Mouse (Mus musculus) lung, embryonic 15.5 days (tissue): ENCODE results near the gene Klhl15. TPM values are rescaled to one million over a fixed set of nuclear protein-coding genes. Genes with fewer than 3 reads are reported as not detected.
"Not testable (repeated sequence)": the region's sequence is repeated elsewhere in the genome, so short reads cannot be mapped to it uniquely, and the experiment has no call there.

ENCODE experiments used
- ATAC-seq: fragments of 200-750 bp; cut with Nextera tagmentation; 2 replicates; pipeline ENCODE4 v1.8.0; 2017; ENCODE audit warnings: moderate number of reproducible peaks, borderline replicate concordance; ENCODE audit not compliant: low FRiP score, low TSS enrichment; ENCODE audit errors: extremely low read depth
- H3K27ac ChIP-seq: fragments of 300-500 bp; sonication (generic); 2 replicates; pipeline ENCODE4 v1.5.1; 2015; ENCODE audit warnings: moderate library complexity, mild to moderate bottlenecking, inconsistent platforms
- H3K27me3 ChIP-seq: fragments of 300-500 bp; sonication (generic); 2 replicates; pipeline ENCODE4 v1.6.1; 2015; ENCODE audit warnings: inconsistent platforms
- H3K36me3 ChIP-seq: fragments of 300-500 bp; sonication (generic); 2 replicates; pipeline ENCODE4 v1.6.1; 2015; ENCODE audit warnings: inconsistent platforms
- H3K4me1 ChIP-seq: fragments of 300-500 bp; sonication (generic); 2 replicates; pipeline ENCODE4 v1.6.1; 2015; ENCODE audit warnings: inconsistent platforms
- H3K4me2 ChIP-seq: fragments of 300-500 bp; sonication (generic); 2 replicates; pipeline ENCODE4 v1.6.1; 2015; ENCODE audit warnings: inconsistent platforms, mild to moderate bottlenecking, moderate library complexity
- H3K4me3 ChIP-seq: fragments of 300-500 bp; sonication (generic); 2 replicates; pipeline ENCODE4 v1.5.1; 2015; ENCODE audit warnings: mild to moderate bottlenecking, inconsistent platforms
- H3K9ac ChIP-seq: fragments of 300-500 bp; sonication (generic); 2 replicates; pipeline ENCODE4 v1.6.1; 2015; ENCODE audit warnings: inconsistent platforms
- H3K9me3 ChIP-seq: fragments of 300-500 bp; sonication (generic); 2 replicates; pipeline ENCODE4 v1.6.1; 2016; ENCODE audit warnings: inconsistent platforms
- WGBS: fragments of 180-500 bp; shearing (Covaris S2); methylation state at CpG from one replicate; pipeline ENCODE4 v1.1.7; 2015; 5-methylcytosine and 5-hydroxymethylcytosine counted together
- polyA plus RNA-seq: library from polyadenylated mRNA; unstranded; fragments of >200 nt; fragmentation: Nextera tagmentation; extraction: Ambion mirVana; gene quantifications from 2 replicates; pipeline ENCODE4 v1.2.1, GENCODE M21; 2015

The Klhl15 gene
- polyA plus RNA-seq = 7.6 and 7.7 TPM in 2 replicates

GRCm38 (mm10) chrX:94234532-94235189 is at the start of gene Klhl15:
TSS of gene Klhl15 (plus strand) at chrX:94234599.
- Histone ChIP-seq H3K9me3 (no peaks in the 10 kb centered on the region), H3K9ac (peak within 1 kb of the TSS; percentile 68), H3K27me3 (peaks cover 61% of the 10 kb centered on the region), H3K27ac (peak within 1 kb of the TSS; percentile 88), H3K4me2 (peak within 1 kb of the TSS; percentile 58), H3K36me3 (no peaks in the 10 kb centered on the region), H3K4me1 (no peaks in the 10 kb centered on the region), H3K4me3 (peak within 1 kb of the TSS; percentile 67)
- peak; percentile 99 for ATAC-seq
- 6% methylated on average over 49 of the region's 70 CpGs for WGBS

GRCm38 (mm10) chrX:94185156-94185555 is 49.2 kb upstream of the Klhl15 start:
- no peak overlapping the region for H3K27ac ChIP-seq
- H3K4me2 ChIP-seq = no peak overlapping the region
- no peaks in the 10 kb centered on the region for H3K9me3 ChIP-seq
- no peak overlapping the region for H3K9ac ChIP-seq
- 36% methylated on average over 1 of the region's 1 CpGs for whole genome bisulfite sequencing
- no peak for ATAC-seq
- no peak overlapping the region for H3K4me3 ChIP-seq
- H3K4me1 ChIP-seq = no peaks in the 10 kb centered on the region
- H3K27me3 ChIP-seq = peaks cover 17% of the 10 kb centered on the region; the same call in 1 of the 2 replicates
- H3K36me3 ChIP-seq = no peaks in the 10 kb centered on the region

GRCm38 (mm10) chrX:94193901-94194300 is 40.5 kb upstream of the Klhl15 start:
- H3K36me3 ChIP-seq = peaks cover 61% of the 10 kb centered on the region
- 57% methylated on average over 4 of the region's 4 CpGs for whole genome bisulfite sequencing
- not testable (repeated sequence) for H3K4me1 ChIP-seq, H3K9ac ChIP-seq, H3K27me3 ChIP-seq, H3K9me3 ChIP-seq, H3K4me2 ChIP-seq, H3K27ac ChIP-seq, ATAC-seq, H3K4me3 ChIP-seq

- peaks cover 80% of the 10 kb centered on the region for H3K36me3 ChIP-seq
- no peak for ATAC-seq
- no peak overlapping the region for H3K9ac ChIP-seq
- no peak overlapping the region for H3K4me2 ChIP-seq
- no peaks in the 10 kb centered on the region for H3K27me3 ChIP-seq
- H3K27ac ChIP-seq = no peak overlapping the region
- 85% methylated on average over 5 of the region's 5 CpGs for WGBS
- no peak overlapping the region for H3K4me3 ChIP-seq
- no peaks in the 10 kb centered on the region for H3K4me1 ChIP-seq
- no peaks in the 10 kb centered on the region for H3K9me3 ChIP-seq
Measured at GRCm38 (mm10) chrX:94197789-94198188, 36.6 kb upstream of the Klhl15 start.

- WGBS = under 1% methylated on average over 12 of the region's 12 CpGs
- Histone ChIP-seq H3K4me2 (peak overlapping the region; percentile 60), H3K9me3 (no peaks in the 10 kb centered on the region), H3K4me3 (peak overlapping the region; percentile 79), H3K4me1 (0 out of 2 replicates have a peak, but pooled peaks cover 4% of the 10 kb centered on the region), H3K27me3 (no peaks in the 10 kb centered on the region), H3K9ac (peak overlapping the region; percentile 78), H3K36me3 (peaks cover 20% of the 10 kb centered on the region), H3K27ac (peak overlapping the region; percentile 86)
- peak; percentile 68 for ATAC-seq
Measured at GRCm38 (mm10) chrX:94212264-94212596, 22.2 kb upstream of the Klhl15 start.

- under 1% methylated on average over 52 of the region's 52 CpGs for WGBS
- H3K9me3 ChIP-seq = no peaks in the 10 kb centered on the region
- peak within 1 kb of the TSS; percentile 79 for H3K4me3 ChIP-seq
- no peaks in the 10 kb centered on the region for H3K27me3 ChIP-seq
- H3K4me1 ChIP-seq = 0 out of 2 replicates have a peak, but pooled peaks cover 4% of the 10 kb centered on the region
- H3K36me3 ChIP-seq = peaks cover 16% of the 10 kb centered on the region
- peak within 1 kb of the TSS; percentile 78 for H3K9ac ChIP-seq
- peak within 1 kb of the TSS; percentile 60 for H3K4me2 ChIP-seq
- peak within 1 kb of the TSS; percentile 86 for H3K27ac ChIP-seq
- peak; percentile 95 for ATAC-seq
Measured at GRCm38 (mm10) chrX:94212597-94213321, 21.6 kb upstream of the Klhl15 start, which contains the start of gene Eif2s3x. TSS of gene Eif2s3x (minus strand) at chrX:94212862.

GRCm38 (mm10) chrX:94213384-94213783 is 21.0 kb upstream of the Klhl15 start:
- 4% methylated on average over 7 of the region's 7 CpGs for WGBS
- Histone ChIP-seq H3K36me3 (peaks cover 10% of the 10 kb centered on the region), H3K27ac (peak overlapping the region; percentile 86; the same call in 1 of the 2 replicates), H3K4me3 (peak overlapping the region; percentile 79), H3K9ac (no peak overlapping the region), H3K9me3 (no peaks in the 10 kb centered on the region), H3K4me2 (peak overlapping the region; percentile 60), H3K27me3 (no peaks in the 10 kb centered on the region), H3K4me1 (0 out of 2 replicates have a peak, but pooled peaks cover 4% of the 10 kb centered on the region)
- 0 out of 2 replicates have a peak, but pooled peaks have one; percentile 23 for ATAC-seq

- H3K4me1 ChIP-seq = no peaks in the 10 kb centered on the region
- no peaks in the 10 kb centered on the region for H3K36me3 ChIP-seq
- H3K27ac ChIP-seq = no peak overlapping the region
- H3K4me2 ChIP-seq = peak overlapping the region; percentile 58; the same call in 1 of the 2 replicates
- ATAC-seq = no peak
- peaks cover 52% of the 10 kb centered on the region for H3K27me3 ChIP-seq
- no peaks in the 10 kb centered on the region for H3K9me3 ChIP-seq
- H3K4me3 ChIP-seq = no peak overlapping the region
- WGBS = 39% methylated on average over 5 of the region's 5 CpGs
- no peak overlapping the region for H3K9ac ChIP-seq
Measured at GRCm38 (mm10) chrX:94233432-94233831, 967 bp upstream of the Klhl15 start.

GRCm38 (mm10) chrX:94233936-94234531 is 365 bp upstream of the Klhl15 start:
- peak overlapping the region; percentile 68 for H3K9ac ChIP-seq
- H3K4me2 ChIP-seq = peak overlapping the region; percentile 58
- no peaks in the 10 kb centered on the region for H3K9me3 ChIP-seq
- no peak for ATAC-seq
- H3K4me3 ChIP-seq = peak overlapping the region; percentile 67
- no peaks in the 10 kb centered on the region for H3K36me3 ChIP-seq
- 14% methylated on average over 25 of the region's 25 CpGs for WGBS
- peaks cover 58% of the 10 kb centered on the region for H3K27me3 ChIP-seq
- no peaks in the 10 kb centered on the region for H3K4me1 ChIP-seq
- peak overlapping the region; percentile 88 for H3K27ac ChIP-seq

- H3K4me3 ChIP-seq = peak overlapping the region; percentile 67
- WGBS = 17% methylated on average over 35 of the region's 35 CpGs
- ATAC-seq = no peak; the same call in 1 of the 2 replicates
- no peaks in the 10 kb centered on the region for H3K36me3 ChIP-seq
- peak overlapping the region; percentile 68 for H3K9ac ChIP-seq
- peak overlapping the region; percentile 58 for H3K4me2 ChIP-seq
- H3K27me3 ChIP-seq = peaks cover 58% of the 10 kb centered on the region
- H3K27ac ChIP-seq = peak overlapping the region; percentile 88
- H3K4me1 ChIP-seq = no peaks in the 10 kb centered on the region
- no peaks in the 10 kb centered on the region for H3K9me3 ChIP-seq
Measured at GRCm38 (mm10) chrX:94235190-94235555, 774 bp downstream of the Klhl15 start.

- Histone ChIP-seq H3K36me3 (no peaks in the 10 kb centered on the region), H3K27ac (no peak overlapping the region), H3K9ac (peak overlapping the region; percentile 68), H3K4me1 (no peaks in the 10 kb centered on the region), H3K9me3 (no peaks in the 10 kb centered on the region), H3K4me2 (peak overlapping the region; percentile 58), H3K27me3 (peaks cover 57% of the 10 kb centered on the region), H3K4me3 (peak overlapping the region; percentile 67)
- WGBS = 19% methylated on average over 12 of the region's 12 CpGs
- no peak for ATAC-seq
Measured at GRCm38 (mm10) chrX:94235601-94236000, 1.2 kb downstream of the Klhl15 start.
